Mouse (Mus musculus) adrenal gland, adult 10 weeks (tissue): ENCODE measurements around the gene Olfr981. TPM values are rescaled to one million over a fixed set of nuclear protein-coding genes. Genes with fewer than 3 reads are reported as not detected.

Experiments
- polyA plus RNA-seq: library from polyadenylated mRNA; stranded (reverse); fragments of 350-450 nt; fragmentation: Illumina TruSeq; extraction: RNeasy Lipid Tissue Mini Kit (QIAGEN cat#74804); gene quantifications from one replicate; pipeline ENCODE4 v1.2.3, GENCODE M21; 2014; ENCODE audit warnings: low read depth, low replicate concordance

The Olfr981 gene
- not detected for polyA plus RNA-seq

GRCm38 (mm10) chr9:40021164-40021563 lies at the start of gene Olfr981:
Olfr981 (plus strand) TSS chr9:40021464.

GRCm38 (mm10) chr9:39991813-39992212 lies 29.5 kb upstream of the Olfr981 start, which contains the start of gene Olfr978:
Olfr978 (plus strand) TSS chr9:39992113.

DNA sequence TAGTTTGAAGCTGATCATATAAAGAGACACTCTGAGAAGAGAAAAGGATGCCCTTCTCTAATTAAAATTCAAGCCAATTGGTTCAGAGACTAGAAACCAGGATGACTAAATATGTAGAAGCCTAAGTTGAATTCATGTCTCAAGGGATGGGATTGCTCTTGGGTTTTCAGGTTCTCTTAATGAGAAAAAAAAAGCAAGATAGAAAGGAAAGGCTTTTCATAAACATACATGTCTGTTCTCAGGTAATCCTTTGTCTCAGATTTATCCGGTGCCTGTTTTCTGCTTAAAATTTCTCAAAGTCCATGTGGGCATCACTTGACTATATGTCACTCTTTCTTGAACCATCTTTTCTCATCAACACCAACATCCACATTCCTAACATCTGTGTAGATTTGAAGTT lies 17.9 kb upstream of the Olfr981 start, which contains the start of gene Olfr979:
Olfr979 (minus strand) TSS at position 101 of the 400 bp plus-strand sequence.

GRCm38 (mm10) chr9:40009482-40009881 lies 11.8 kb upstream of the Olfr981 start, which contains the start of gene Olfr980:
Olfr980 (minus strand) TSS chr9:40009582.

GRCm38 (mm10) chr9:40073529-40073928 lies 52.3 kb downstream of the Olfr981 start, which contains the start of gene Olfr982:
Olfr982 (plus strand) TSS chr9:40073829.

Other genes with a start within 250 kb of the Olfr981 start
- gene Olfr968, start 238.2 kb upstream of the Olfr981 start, polyA plus RNA-seq: not detected
- gene Olfr969, start 230.5 kb upstream of the Olfr981 start, polyA plus RNA-seq: not detected
- gene Olfr970, start 212.6 kb upstream of the Olfr981 start, polyA plus RNA-seq: not detected
- not detected for gene Olfr971, start 184.6 kb upstream of the Olfr981 start, polyA plus RNA-seq
- not detected for gene Olfr972, start 155.0 kb upstream of the Olfr981 start, polyA plus RNA-seq
- not detected for gene Olfr229, start 114.1 kb upstream of the Olfr981 start, polyA plus RNA-seq
- gene Olfr974, start 84.0 kb upstream of the Olfr981 start, polyA plus RNA-seq: not detected
- gene Olfr975, start 69.4 kb upstream of the Olfr981 start, polyA plus RNA-seq: not detected
- not detected for gene Olfr976, start 60.3 kb upstream of the Olfr981 start, polyA plus RNA-seq
- not detected for gene Olfr978, start 29.4 kb upstream of the Olfr981 start, polyA plus RNA-seq
- gene Olfr979, start 18.0 kb upstream of the Olfr981 start, polyA plus RNA-seq: not detected
- not detected for gene Olfr980, start 11.9 kb upstream of the Olfr981 start, polyA plus RNA-seq
- not detected for gene Olfr982, start 52.4 kb downstream of the Olfr981 start, polyA plus RNA-seq
- gene Olfr983, start 72.1 kb downstream of the Olfr981 start, polyA plus RNA-seq: not detected
- not detected for gene Olfr984, start 92.7 kb downstream of the Olfr981 start, polyA plus RNA-seq
- gene Olfr985, start 108.7 kb downstream of the Olfr981 start, polyA plus RNA-seq: not detected
- gene Tmem225, start 126.7 kb downstream of the Olfr981 start, polyA plus RNA-seq: not detected
- gene Olfr986, start 159.5 kb downstream of the Olfr981 start, polyA plus RNA-seq: not detected
- 8.2 TPM for gene Zfp202, start 170.9 kb downstream of the Olfr981 start, polyA plus RNA-seq
- gene Scn3b, start 247.8 kb downstream of the Olfr981 start, polyA plus RNA-seq: 5.8 TPM